Mouse (Mus musculus) liver, embryonic 13.5 days (tissue): ENCODE results near the gene Heyl. TPM values are rescaled to one million over a fixed set of nuclear protein-coding genes. Genes with fewer than 3 reads are reported as not detected.
A peak's percentile ranks its signal among the peaks of the same experiment; 100 is the strongest.
"Not testable (repeated sequence)": the region's sequence is repeated elsewhere in the genome, so short reads cannot be mapped to it uniquely, and the experiment has no call there.

Experiments used
- ATAC-seq: fragments of 200-750 bp; cut with Nextera tagmentation; 2 replicates; pipeline ENCODE4 v1.8.0; 2017; ENCODE audit warnings: low read depth, mild to moderate bottlenecking, moderate number of reproducible peaks, moderate library complexity
- DNase-seq: peaks from one replicate; pipeline ENCODE4 v3.0.0; 2022
- H3K27ac ChIP-seq: fragments of 300-500 bp; sonication (generic); 2 replicates; pipeline ENCODE4 v1.5.1; 2015; ENCODE audit warnings: moderate library complexity, mild to moderate bottlenecking, inconsistent platforms
- H3K27me3 ChIP-seq: fragments of 300-500 bp; sonication (generic); 2 replicates; pipeline ENCODE4 v1.6.1; 2015; ENCODE audit warnings: mild to moderate bottlenecking, inconsistent platforms
- H3K36me3 ChIP-seq: fragments of 300-500 bp; sonication (generic); 2 replicates; pipeline ENCODE4 v1.6.1; 2015; ENCODE audit warnings: mild to moderate bottlenecking, inconsistent platforms
- H3K4me1 ChIP-seq: fragments of 300-500 bp; sonication (generic); replicated peaks from 2 replicates; pipeline ENCODE4 v1.6.1; 2015; ENCODE audit warnings: inconsistent platforms
- H3K4me2 ChIP-seq: fragments of 300-500 bp; sonication (generic); 2 replicates; pipeline ENCODE4 v1.6.1; 2015; ENCODE audit warnings: inconsistent platforms, mild to moderate bottlenecking, moderate library complexity
- H3K4me3 ChIP-seq: fragments of 300-500 bp; sonication (generic); replicated peaks from 2 replicates; pipeline ENCODE4 v1.5.1; 2015; ENCODE audit warnings: mild to moderate bottlenecking, inconsistent platforms
- H3K9ac ChIP-seq: fragments of 300-500 bp; sonication (generic); 2 replicates; pipeline ENCODE4 v1.6.1; 2015; ENCODE audit warnings: mild to moderate bottlenecking, inconsistent platforms
- H3K9me3 ChIP-seq: fragments of 300-500 bp; sonication (generic); replicated peaks from 2 replicates; pipeline ENCODE4 v1.6.1; 2016; ENCODE audit warnings: inconsistent platforms
- WGBS: fragments of 180-500 bp; shearing (Covaris S2); methylation state at CpG from one replicate; pipeline ENCODE4 v1.1.7; 2015; ENCODE audit not compliant: insufficient replicate concordance; 5-methylcytosine and 5-hydroxymethylcytosine counted together
- polyA plus RNA-seq: library from polyadenylated mRNA; unstranded; fragments of >200 nt; fragmentation: Nextera tagmentation; extraction: Ambion mirVana; gene quantifications from 2 replicates; pipeline ENCODE4 v1.2.1, GENCODE M21; 2015

The Heyl gene
- polyA plus RNA-seq, 1 experiment from 2014 or later = 0.99 TPM

DNA sequence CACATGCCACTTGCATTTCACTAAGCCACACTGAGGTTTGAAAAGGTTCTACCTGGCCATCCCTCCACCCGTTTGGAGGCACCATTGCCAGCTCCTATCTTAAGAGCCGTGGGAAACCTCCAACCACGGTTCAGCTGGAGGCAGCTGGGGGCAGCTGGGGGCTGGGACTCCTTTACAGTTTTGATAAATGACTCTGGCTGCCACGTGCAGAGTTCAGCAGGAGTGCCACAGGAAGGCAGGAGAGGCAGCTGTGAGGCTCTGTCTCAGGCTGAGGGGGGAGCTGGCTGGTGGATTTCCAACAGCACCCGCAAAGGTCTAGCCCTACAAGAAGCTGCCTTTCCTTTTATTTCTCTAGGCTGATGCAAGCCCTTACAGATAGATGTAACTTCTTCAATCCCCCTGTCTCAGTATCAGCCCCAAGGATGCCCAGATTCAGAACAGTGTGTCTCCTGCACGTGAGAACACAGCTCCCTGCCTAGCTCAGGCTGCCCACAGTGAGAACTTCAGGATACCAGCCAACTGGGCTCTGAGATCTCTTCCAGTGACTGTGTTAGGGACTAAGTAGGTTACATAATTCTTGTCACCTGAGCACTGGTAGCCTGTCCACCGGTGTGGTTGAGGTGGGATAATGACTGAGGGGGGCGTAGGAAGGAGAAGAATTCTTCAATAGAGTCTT is 26.9 kb downstream of the Heyl start:
- Histone ChIP-seq H3K27me3 (peaks cover 4% of the 10 kb centered on the region; the same call in 1 of the 2 replicates), H3K36me3 (no peaks in the 10 kb centered on the region), H3K4me1 (no peaks in the 10 kb centered on the region), H3K4me2 (no peak overlapping the region), H3K27ac (no peak overlapping the region), H3K9me3 (no peaks in the 10 kb centered on the region), H3K9ac (no peak overlapping the region), H3K4me3 (no peak overlapping the region)
- WGBS = 25% methylated on average over 8 of the region's 8 CpGs
- ATAC-seq (no peak), DNase-seq (no peak)

DNA sequence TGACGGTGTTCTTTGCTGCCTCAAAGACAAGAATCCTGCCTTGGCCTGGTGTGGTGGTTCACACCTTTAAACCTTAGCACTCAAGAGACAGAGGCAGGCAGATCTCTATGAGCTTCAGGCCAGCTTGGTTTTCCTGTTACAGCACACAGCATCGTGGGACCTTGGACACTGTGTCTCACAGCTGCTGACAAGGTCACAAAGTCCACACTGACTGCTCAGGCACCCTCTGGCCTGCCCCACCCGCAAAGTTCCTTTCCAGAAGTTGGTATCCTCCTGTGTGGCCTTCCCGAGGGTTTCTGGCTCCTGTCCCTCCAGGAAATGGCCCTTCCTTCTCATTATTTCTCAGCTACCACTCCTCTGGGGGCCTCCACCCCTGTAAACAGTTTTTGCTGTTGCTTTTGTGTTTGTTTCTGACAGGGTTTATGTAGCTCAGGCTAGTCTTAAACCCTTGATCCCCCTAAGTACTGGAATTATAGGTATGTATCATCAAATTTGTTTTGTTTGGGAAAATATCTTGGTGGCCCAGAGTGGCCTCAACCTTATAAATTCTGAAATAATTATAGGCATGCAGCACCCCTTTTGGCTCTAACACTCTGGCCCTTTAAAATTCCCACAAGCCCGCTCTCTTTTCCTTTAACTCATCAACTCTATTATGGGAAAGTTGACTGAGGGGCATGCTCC is 28.5 kb downstream of the Heyl start, which contains the start of gene Pabpc4:
Pabpc4 (plus strand) TSS at position 631 of the 681 bp plus-strand sequence.
- WGBS = 45% methylated on average over 5 of the region's 5 CpGs
- no peak for ATAC-seq

DNA sequence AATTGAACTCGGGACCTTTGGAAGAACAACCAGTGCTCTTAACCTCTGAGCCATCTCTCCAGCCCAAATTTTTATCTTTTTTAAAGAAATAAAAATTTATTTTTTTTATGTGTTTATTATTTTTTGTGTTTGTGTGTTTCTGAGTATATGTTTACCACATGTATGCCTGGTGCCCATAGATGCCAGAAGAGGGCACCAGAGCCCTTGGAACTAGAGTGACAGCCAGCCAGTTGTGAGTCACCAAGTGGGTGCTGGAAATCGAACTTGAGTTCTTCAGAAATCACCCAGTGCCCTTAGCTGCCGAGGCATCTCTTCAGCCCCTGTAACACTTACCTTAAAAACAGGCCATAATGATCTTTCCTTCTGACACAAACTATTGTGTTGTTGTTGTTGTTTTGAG is 37.7 kb downstream of the Heyl start:
- ATAC-seq (no peak), DNase-seq (no peak)
- H3K9me3 ChIP-seq = no peaks in the 10 kb centered on the region
- 65% methylated on average over 3 of the region's 3 CpGs for WGBS
- no peak overlapping the region for H3K9ac ChIP-seq
- H3K4me3 ChIP-seq = no peak overlapping the region
- no peak overlapping the region for H3K27ac ChIP-seq
- H3K36me3 ChIP-seq = no peaks in the 10 kb centered on the region
- no peaks in the 10 kb centered on the region for H3K4me1 ChIP-seq
- H3K4me2 ChIP-seq = no peak overlapping the region
- H3K27me3 ChIP-seq = 0 out of 2 replicates have a peak, but pooled peaks cover 4% of the 10 kb centered on the region

More for the DNA sequence above, 28.5 kb downstream of the Heyl start, which contains the start of gene Pabpc4:
- no peaks in the 10 kb centered on the region for H3K9me3 ChIP-seq
- no peaks in the 10 kb centered on the region for H3K36me3 ChIP-seq
- H3K4me1 ChIP-seq = no peaks in the 10 kb centered on the region
- H3K4me3 ChIP-seq = no peak within 1 kb of the TSS
- DNase-seq = no peak
- no peak within 1 kb of the TSS for H3K9ac ChIP-seq
- H3K27ac ChIP-seq = no peak within 1 kb of the TSS
- no peak within 1 kb of the TSS for H3K4me2 ChIP-seq
- H3K27me3 ChIP-seq = peaks cover 4% of the 10 kb centered on the region; the same call in 1 of the 2 replicates

DNA sequence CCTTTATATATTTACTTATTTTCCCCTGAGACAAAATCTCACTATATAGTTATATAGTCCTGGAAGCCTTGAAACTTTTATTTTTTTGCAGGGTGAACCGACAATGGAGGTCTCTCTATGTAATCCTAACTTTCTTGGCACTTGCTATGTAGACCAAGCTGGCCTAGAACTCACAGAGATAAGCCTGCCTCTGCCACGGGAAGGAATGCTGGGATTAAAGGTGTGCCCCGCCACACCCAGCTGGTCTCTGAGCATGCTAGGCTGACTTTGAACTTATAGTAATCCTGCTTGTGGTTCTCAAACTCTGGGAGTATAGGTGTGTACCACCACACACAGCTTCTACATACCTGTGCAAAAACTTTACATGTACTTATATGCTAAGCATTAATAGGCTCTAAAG is 46.8 kb downstream of the Heyl start:
- Histone ChIP-seq H3K9me3 (no peaks in the 10 kb centered on the region), H3K4me3 (no peak overlapping the region), H3K36me3 (peaks cover 15% of the 10 kb centered on the region), H3K27ac (no peak overlapping the region), H3K4me1 (peaks cover 28% of the 10 kb centered on the region), H3K27me3 (peaks cover 3% of the 10 kb centered on the region; the same call in 1 of the 2 replicates), H3K4me2 (no peak overlapping the region), H3K9ac (no peak overlapping the region)
- ATAC-seq (no peak), DNase-seq (no peak)
- 44% methylated on average over 3 of the region's 3 CpGs for WGBS

DNA sequence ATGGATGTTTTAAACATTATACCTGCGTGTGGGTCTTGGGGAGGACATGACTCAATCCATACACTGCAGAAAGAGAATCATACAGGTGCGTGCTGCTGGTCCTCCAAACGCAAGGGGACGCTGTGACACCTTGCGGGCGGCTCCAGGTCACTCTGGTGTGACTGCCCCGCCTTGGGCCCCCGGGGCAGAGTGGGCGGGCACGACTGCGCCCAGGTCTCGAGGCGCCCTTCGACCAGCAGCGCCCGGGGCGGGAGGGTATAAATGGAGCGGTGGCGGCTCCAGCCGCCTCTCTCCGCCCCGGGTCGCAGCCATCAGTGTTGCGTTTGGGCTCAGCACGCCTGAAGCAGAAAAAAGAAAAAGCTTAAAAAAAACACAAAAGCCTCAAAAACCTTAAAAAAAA is 49.1 kb downstream of the Heyl start:
- H3K4me1 ChIP-seq = peaks cover 46% of the 10 kb centered on the region
- no peaks in the 10 kb centered on the region for H3K27me3 ChIP-seq
- H3K9ac ChIP-seq = peak overlapping the region; percentile 93
- no peaks in the 10 kb centered on the region for H3K9me3 ChIP-seq
- peak overlapping the region; percentile 94 for H3K4me3 ChIP-seq
- DNase-seq (peak; percentile 93), ATAC-seq (peak; percentile 85)
- H3K36me3 ChIP-seq = peaks cover 39% of the 10 kb centered on the region
- under 1% methylated on average over 25 of the region's 25 CpGs for WGBS
- peak overlapping the region; percentile 96 for H3K27ac ChIP-seq
- H3K4me2 ChIP-seq = peak overlapping the region; percentile 81

DNA sequence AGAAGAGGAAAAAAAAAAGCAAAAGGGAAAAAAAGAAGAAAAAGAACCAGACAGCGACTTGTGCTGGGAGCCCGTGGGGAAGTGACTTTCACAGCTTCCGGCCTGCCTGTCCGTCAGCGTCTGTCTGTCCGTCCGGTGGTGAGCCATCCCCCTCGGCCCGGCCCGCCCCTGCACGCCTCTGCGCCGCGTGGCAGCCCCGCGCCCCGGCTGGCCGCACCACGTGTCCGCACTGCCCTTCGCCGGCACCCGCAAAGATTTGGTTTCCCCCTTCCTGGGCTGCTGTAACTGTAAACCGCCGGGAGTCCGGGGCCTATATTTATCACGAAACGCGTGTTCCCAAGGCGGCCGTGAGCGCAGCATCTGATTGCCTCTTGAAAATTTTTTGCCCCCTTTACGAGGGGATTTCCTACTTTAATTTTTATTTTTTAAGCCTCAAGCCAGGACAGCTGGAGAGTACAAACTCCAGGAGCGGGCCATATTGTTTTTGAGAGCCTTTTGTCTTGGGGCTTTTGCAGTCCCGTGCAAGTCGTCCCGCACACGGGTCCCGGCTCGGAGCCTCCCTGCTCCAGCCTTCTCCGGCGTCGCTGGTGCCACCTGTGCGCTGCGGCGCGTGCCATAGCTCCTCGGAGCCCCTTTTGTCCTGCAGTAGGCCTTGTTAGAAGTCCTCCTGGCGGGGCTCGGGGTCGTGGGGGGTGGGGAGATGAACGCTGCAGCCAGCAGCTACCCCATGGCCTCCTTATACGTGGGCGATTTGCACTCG is 49.7 kb downstream of the Heyl start:
- H3K36me3 ChIP-seq = peaks cover 45% of the 10 kb centered on the region
- ATAC-seq = peak; percentile 21
- peak overlapping the region; percentile 93 for H3K9ac ChIP-seq
- H3K27me3 ChIP-seq, H3K9me3 ChIP-seq, DNase-seq: not testable (repeated sequence)
- H3K4me2 ChIP-seq = peak overlapping the region; percentile 81
- peak overlapping the region; percentile 96 for H3K27ac ChIP-seq
- H3K4me1 ChIP-seq = peaks cover 52% of the 10 kb centered on the region
- peak overlapping the region; percentile 94 for H3K4me3 ChIP-seq
- 1% methylated on average over 40 of the region's 55 CpGs for WGBS

DNA sequence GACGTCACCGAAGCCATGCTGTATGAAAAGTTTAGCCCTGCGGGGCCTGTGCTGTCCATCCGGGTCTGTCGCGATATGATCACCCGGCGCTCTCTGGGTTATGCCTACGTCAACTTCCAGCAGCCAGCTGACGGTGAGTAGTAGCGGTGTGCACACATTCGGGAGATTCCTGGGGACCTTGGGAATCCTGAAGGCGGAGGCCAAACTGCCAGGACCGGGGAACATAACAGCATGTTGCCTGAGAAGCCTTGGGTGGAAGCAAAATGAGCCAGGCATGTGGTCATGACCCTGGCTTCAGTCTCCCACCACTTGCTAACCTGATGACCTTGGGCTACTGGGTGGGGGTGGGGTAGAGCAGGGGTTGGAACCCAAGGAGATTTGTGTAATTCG is 50.3 kb downstream of the Heyl start:
- WGBS = under 1% methylated on average over 14 of the region's 15 CpGs
- Histone ChIP-seq H3K27ac (peak overlapping the region; percentile 96), H3K36me3 (peaks cover 51% of the 10 kb centered on the region), H3K4me2 (peak overlapping the region; percentile 81), H3K4me3 (peak overlapping the region; percentile 94), H3K9ac (peak overlapping the region; percentile 93), H3K4me1 (peaks cover 58% of the 10 kb centered on the region)
- not testable (repeated sequence) for H3K27me3 ChIP-seq, H3K9me3 ChIP-seq, ATAC-seq, DNase-seq

DNA sequence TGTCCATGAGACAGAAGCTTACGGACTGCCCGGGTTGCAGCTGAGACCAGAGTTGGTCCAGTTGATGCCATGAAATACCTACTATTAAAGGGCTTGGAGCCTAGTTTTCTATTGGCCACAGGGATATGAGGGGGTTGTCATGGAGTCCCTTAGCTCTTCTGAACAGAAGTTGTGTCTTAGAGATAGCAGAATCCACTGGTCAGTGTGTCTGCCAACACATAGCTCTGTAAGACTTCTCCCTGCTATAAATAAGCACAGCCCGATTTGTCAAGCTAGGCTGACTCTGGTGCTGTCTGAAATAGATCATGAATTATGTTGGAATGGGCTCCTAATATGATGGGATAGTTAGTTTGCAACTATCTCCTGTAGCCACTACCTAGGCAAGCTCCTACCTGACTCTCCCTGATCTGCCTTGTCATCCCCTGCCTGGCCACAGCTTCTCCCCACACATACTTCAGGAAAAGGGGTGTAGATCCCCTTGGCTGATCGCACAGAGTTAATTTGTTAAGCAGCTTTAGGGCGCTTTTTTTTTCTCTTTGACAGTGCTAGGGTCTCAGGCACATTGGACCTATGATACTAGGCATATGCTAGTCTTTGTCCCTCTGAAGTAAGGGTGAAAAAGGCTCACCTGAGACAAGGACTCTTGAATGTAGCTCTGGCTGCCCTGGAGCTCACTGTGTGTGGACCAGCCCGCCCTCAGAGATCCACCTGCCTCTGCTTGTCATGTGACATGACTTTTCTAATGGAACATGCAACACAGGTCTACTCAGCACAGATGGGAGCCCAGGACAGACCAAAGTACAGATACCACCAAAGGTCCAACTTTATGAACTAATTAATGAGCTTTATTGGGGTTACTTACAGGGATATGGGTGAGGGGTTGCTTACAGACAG is 51.6 kb downstream of the Heyl start:
- peaks cover 64% of the 10 kb centered on the region for H3K36me3 ChIP-seq
- WGBS = 31% methylated on average over 6 of the region's 6 CpGs
- no peaks in the 10 kb centered on the region for H3K27me3 ChIP-seq
- peaks cover 65% of the 10 kb centered on the region for H3K4me1 ChIP-seq
- peak overlapping the region; percentile 96 for H3K27ac ChIP-seq
- peak overlapping the region; percentile 94 for H3K4me3 ChIP-seq
- H3K9me3 ChIP-seq = no peaks in the 10 kb centered on the region
- DNase-seq (no peak), ATAC-seq (peak; percentile 47)
- H3K9ac ChIP-seq = peak overlapping the region; percentile 93
- H3K4me2 ChIP-seq = peak overlapping the region; percentile 81

DNA sequence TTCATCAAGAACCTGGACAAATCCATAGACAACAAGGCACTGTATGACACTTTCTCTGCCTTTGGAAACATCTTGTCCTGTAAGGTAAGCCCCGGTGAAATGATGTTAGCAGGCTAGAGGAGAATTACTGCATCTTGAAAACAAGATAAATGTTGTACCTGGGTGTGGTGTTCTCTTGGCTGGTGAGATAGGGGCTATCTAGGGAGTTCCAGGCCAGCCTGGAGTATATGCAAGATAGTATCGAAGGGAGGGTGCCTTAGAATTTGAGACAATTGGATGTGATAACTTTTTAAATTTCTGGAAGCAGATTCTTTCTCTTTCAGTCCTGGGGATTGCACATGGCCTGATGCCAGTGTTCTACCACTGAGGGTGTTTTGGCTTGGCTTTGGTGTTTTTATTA is 53.4 kb downstream of the Heyl start:
- WGBS = 15% methylated on average over 2 of the region's 2 CpGs
- no peaks in the 10 kb centered on the region for H3K9me3 ChIP-seq
- peaks cover 63% of the 10 kb centered on the region for H3K4me1 ChIP-seq
- no peaks in the 10 kb centered on the region for H3K27me3 ChIP-seq
- DNase-seq (peak; percentile 85), ATAC-seq (peak; percentile 82)
- H3K9ac ChIP-seq = peak overlapping the region; percentile 93
- peaks cover 82% of the 10 kb centered on the region for H3K36me3 ChIP-seq
- H3K4me2 ChIP-seq = peak overlapping the region; percentile 81
- H3K4me3 ChIP-seq = peak overlapping the region; percentile 94
- peak overlapping the region; percentile 96 for H3K27ac ChIP-seq

DNA sequence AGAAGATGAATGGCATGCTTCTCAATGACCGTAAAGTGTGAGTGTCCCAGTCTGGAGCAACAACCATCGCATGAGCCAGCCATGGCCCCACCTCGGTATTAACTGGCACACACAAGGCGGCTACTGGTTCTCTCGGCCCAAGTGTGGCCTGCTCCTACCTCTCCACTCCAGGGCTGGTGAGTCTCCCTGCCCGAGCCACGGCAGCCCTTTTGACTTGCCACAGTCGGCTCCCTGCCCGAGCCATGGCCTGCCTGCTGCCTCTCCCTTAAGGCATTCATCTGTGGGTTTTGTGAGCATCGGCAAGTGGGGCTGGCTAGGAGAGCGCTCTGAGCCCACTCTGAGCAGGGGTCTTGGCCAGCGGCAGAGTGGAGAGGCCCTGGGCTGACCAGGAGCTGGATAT is 55.7 kb downstream of the Heyl start:
- Histone ChIP-seq H3K4me2 (peak overlapping the region; percentile 81), H3K36me3 (peaks cover 100% of the 10 kb centered on the region), H3K4me3 (0 out of 2 replicates have a peak overlapping the region, but pooled peaks have one; percentile 94), H3K27me3 (no peaks in the 10 kb centered on the region), H3K9ac (peak overlapping the region; percentile 41; the same call in 1 of the 2 replicates), H3K9me3 (no peaks in the 10 kb centered on the region), H3K4me1 (peaks cover 61% of the 10 kb centered on the region), H3K27ac (peak overlapping the region; percentile 96)
- 90% methylated on average over 12 of the region's 12 CpGs for WGBS
- ATAC-seq (no peak), DNase-seq (no peak)
